Mouse (Mus musculus) kidney, adult 18-20 months (tissue): ENCODE measurements around the gene Glp2r.

ENCODE experiments used
- DNase-seq: peaks from one replicate; pipeline ENCODE4 v3.0.0; 2021

Glp2r gene

GRCm38 (mm10) chr11:67657685-67658382 lies 113.1 kb downstream of the Glp2r start:
- peak; percentile 16 for DNase-seq

GRCm38 (mm10) chr11:67656811-67657210 lies 114.1 kb downstream of the Glp2r start:
- no peak for DNase-seq

- DNase-seq: no peak
These were observed 114.6 kb downstream of the Glp2r start for GRCm38 (mm10) chr11:67656366-67656765.

GRCm38 (mm10) chr11:67655236-67655959 lies 115.6 kb downstream of the Glp2r start:
- no peak for DNase-seq

- no peak for DNase-seq
These were observed 116.4 kb downstream of the Glp2r start for GRCm38 (mm10) chr11:67654514-67654913.

GRCm38 (mm10) chr11:67653521-67654090 lies 117.3 kb downstream of the Glp2r start:
- no peak for DNase-seq

- DNase-seq: no peak
These were observed 118.1 kb downstream of the Glp2r start for GRCm38 (mm10) chr11:67652893-67653255.

GRCm38 (mm10) chr11:67652194-67652892 lies 118.6 kb downstream of the Glp2r start:
- DNase-seq: peak; percentile 14

GRCm38 (mm10) chr11:67651731-67652130 lies 119.2 kb downstream of the Glp2r start:
- no peak for DNase-seq

- no peak for DNase-seq
These were observed 120.8 kb downstream of the Glp2r start for GRCm38 (mm10) chr11:67649971-67650707.

- DNase-seq: no peak
These were observed 122.1 kb downstream of the Glp2r start for GRCm38 (mm10) chr11:67648651-67649407.

- DNase-seq: peak; percentile 80
These were observed 123.2 kb downstream of the Glp2r start for GRCm38 (mm10) chr11:67647745-67648144.

- DNase-seq: no peak
These were observed 126.3 kb downstream of the Glp2r start for GRCm38 (mm10) chr11:67644632-67645149.

- DNase-seq: no peak
These were observed 127.5 kb downstream of the Glp2r start for GRCm38 (mm10) chr11:67643465-67643864.

GRCm38 (mm10) chr11:67642835-67643234 lies 128.1 kb downstream of the Glp2r start:
- DNase-seq: no peak

GRCm38 (mm10) chr11:67642421-67642820 lies 128.5 kb downstream of the Glp2r start:
- DNase-seq: no peak

- DNase-seq: no peak
These were observed 130.7 kb downstream of the Glp2r start for GRCm38 (mm10) chr11:67640299-67640698.

- no peak for DNase-seq
These were observed 132.6 kb downstream of the Glp2r start for GRCm38 (mm10) chr11:67638401-67638800.

GRCm38 (mm10) chr11:67636905-67637586 lies 133.9 kb downstream of the Glp2r start:
- no peak for DNase-seq

- no peak for DNase-seq
These were observed 134.8 kb downstream of the Glp2r start for GRCm38 (mm10) chr11:67636201-67636600.

GRCm38 (mm10) chr11:67633620-67634229 lies 137.2 kb downstream of the Glp2r start:
- DNase-seq: no peak
